Mouse (Mus musculus): ENCODE measurements around the gene 4930548H24Rik.

GRCm38 (mm10) chr5:31469711-31470110 lies 15.8 kb upstream of the 4930548H24Rik start:
- TF ChIP-seq HCFC1 (IDR thresholded peaks at IDR 0.05; ENCODE audit: borderline replicate concordance, insufficient read depth, low read length) (no peak), MAFK (IDR thresholded peaks at IDR 0.05; ENCODE audit: insufficient read depth, low read depth, low read length) (no peak), ZC3H11A (IDR thresholded peaks at IDR 0.05; ENCODE audit: borderline replicate concordance, low read depth, low read length) (no peak), CHD2 (IDR thresholded peaks at IDR 0.05; ENCODE audit: low read depth, low read length) (no peak)
